Mouse (Mus musculus) ES-E14 (cell line): ENCODE measurements around the gene Pgf. TPM values are rescaled to one million over a fixed set of nuclear protein-coding genes. Genes with fewer than 3 reads are reported as not detected.

Source experiments
- DNase-seq: peaks from one replicate; pipeline ENCODE4 v3.0.0-alpha.2; 2013; ENCODE audit warnings: low read depth, low spot score
- H3K27ac ChIP-seq: 2 replicates; pipeline ENCODE4 v1.5.1; 2012; ENCODE audit warnings: low read depth, mild to moderate bottlenecking, low read length, moderate library complexity, mixed read lengths; ENCODE audit not compliant: poor library complexity, insufficient read depth, severe bottlenecking
- H3K36me3 ChIP-seq: 2 replicates; pipeline ENCODE4 v1.6.1; 2012; ENCODE audit warnings: mild to moderate bottlenecking, low read length, moderate library complexity, mixed read lengths; ENCODE audit not compliant: control insufficient read depth, poor library complexity, insufficient read depth, severe bottlenecking
- H3K4me1 ChIP-seq, 2 experiments: fragments of 150-350 bp in 1 of 2; sonication (generic) in 1 of 2; 2 replicates each; pipeline ENCODE4 v1.6.1; 2012; ENCODE audit warnings: low read length in 2 of 2, mild to moderate bottlenecking in 1 of 2, mixed read lengths in 1 of 2; ENCODE audit not compliant: control insufficient read depth in 2 of 2, insufficient read depth in 2 of 2, poor library complexity in 1 of 2
- H3K4me3 ChIP-seq, 2 experiments: fragments of 150-350 bp in 1 of 2; sonication (generic) in 1 of 2; 2 replicates each; pipeline ENCODE4 v1.5.1; 2012; ENCODE audit warnings: low read length in 2 of 2, low read depth in 1 of 2, mild to moderate bottlenecking in 1 of 2, mixed read lengths in 1 of 2; ENCODE audit not compliant: insufficient read depth in 1 of 2, poor library complexity in 1 of 2, severe bottlenecking in 1 of 2
- H3K9ac ChIP-seq: 2 replicates; pipeline ENCODE4 v1.6.1; 2012; ENCODE audit warnings: low read depth, mild to moderate bottlenecking, low read length, mixed read lengths; ENCODE audit not compliant: poor library complexity, insufficient read depth, severe bottlenecking
- H3K9me3 ChIP-seq: fragments of 150-350 bp; sonication (generic); 2 replicates; pipeline ENCODE4 v1.6.1; 2012; ENCODE audit warnings: low read depth, mild to moderate bottlenecking, low read length; ENCODE audit not compliant: control insufficient read depth, insufficient read depth
- CHD2 ChIP-seq: IDR thresholded peaks from 2 replicates; pipeline ENCODE4 v1.6.1; 2014; ENCODE audit warnings: mild to moderate bottlenecking, low read depth, low read length, inconsistent platforms
- HCFC1 ChIP-seq: IDR thresholded peaks from 2 replicates; pipeline ENCODE4 v1.6.1; 2012; ENCODE audit warnings: low read length, inconsistent platforms, borderline replicate concordance; ENCODE audit not compliant: insufficient read depth
- MAFK ChIP-seq: IDR thresholded peaks from 2 replicates; pipeline ENCODE4 v1.6.1; 2014; ENCODE audit warnings: mild to moderate bottlenecking, low read depth, low read length, inconsistent platforms; ENCODE audit not compliant: insufficient read depth
- ZC3H11A ChIP-seq: IDR thresholded peaks from 2 replicates; pipeline ENCODE4 v1.6.1; 2012; ENCODE audit warnings: low read depth, mild to moderate bottlenecking, inconsistent platforms, low read length, borderline replicate concordance
- ZNF384 ChIP-seq: IDR thresholded peaks from 2 replicates; pipeline ENCODE4 v1.6.1; 2012; ENCODE audit warnings: low read depth, low read length, inconsistent platforms
- in situ Hi-C, 2 experiments: fragments of 600-800 bp; cut with MboI; formaldehyde crosslinking; loops; one replicate each; pipeline ENCODE4 v1.15.1; 2025; ENCODE audit warnings: low sequenced_read_pairs in 2 of 2, inconsistent platforms in 1 of 2; ENCODE audit not compliant: unreplicated experiment in 2 of 2
- total RNA-seq: library from RNA; depleted of rRNA; stranded (reverse); fragments of 300-350 nt; gene quantifications from 2 replicates; pipeline ENCODE4 v1.2.3, GENCODE M21; 2012

Pgf gene
- total RNA-seq, 1 experiment, result 6.9 TPM

GRCm38 (mm10) chr12:85140036-85140701 is 37.4 kb downstream of the Pgf start:
- H3K9me3 ChIP-seq, result no peaks in the 10 kb centered on the region
- H3K9ac ChIP-seq, result peak overlapping the region; percentile 64
- H3K36me3 ChIP-seq, result peaks cover 12% of the 10 kb centered on the region
- no peak for TF ChIP-seq ZNF384
- no peak for TF ChIP-seq MAFK
- peaks cover 2 to 15% of the 10 kb centered on the region in 2 experiments; a peak in 3 of 4 replicates for H3K4me1 ChIP-seq
- in situ Hi-C loops, result no loop called here
- peak overlapping the region; percentile 33 to 59; a peak in 3 of 4 replicates for H3K4me3 ChIP-seq
- peak overlapping the region; percentile 1; the same call in 1 of the 2 replicates for H3K27ac ChIP-seq
- DNase-seq, result no peak

GRCm38 (mm10) chr12:85136627-85137026 is 41.0 kb downstream of the Pgf start:
- no peak for DNase-seq
- Histone ChIP-seq H3K9me3 (no peaks in the 10 kb centered on the region), H3K27ac (no peak overlapping the region), H3K4me1 (peaks cover under 1 to 12% of the 10 kb centered on the region in 2 experiments; a peak in 3 of 4 replicates), H3K4me3 (no peak overlapping the region), H3K9ac (no peak overlapping the region), H3K36me3 (peaks cover 41% of the 10 kb centered on the region)
- in situ Hi-C loops, result no loop called here
- TF ChIP-seq HCFC1 (no peak), CHD2 (no peak), ZC3H11A (no peak), MAFK (no peak), ZNF384 (no peak)

DNA sequence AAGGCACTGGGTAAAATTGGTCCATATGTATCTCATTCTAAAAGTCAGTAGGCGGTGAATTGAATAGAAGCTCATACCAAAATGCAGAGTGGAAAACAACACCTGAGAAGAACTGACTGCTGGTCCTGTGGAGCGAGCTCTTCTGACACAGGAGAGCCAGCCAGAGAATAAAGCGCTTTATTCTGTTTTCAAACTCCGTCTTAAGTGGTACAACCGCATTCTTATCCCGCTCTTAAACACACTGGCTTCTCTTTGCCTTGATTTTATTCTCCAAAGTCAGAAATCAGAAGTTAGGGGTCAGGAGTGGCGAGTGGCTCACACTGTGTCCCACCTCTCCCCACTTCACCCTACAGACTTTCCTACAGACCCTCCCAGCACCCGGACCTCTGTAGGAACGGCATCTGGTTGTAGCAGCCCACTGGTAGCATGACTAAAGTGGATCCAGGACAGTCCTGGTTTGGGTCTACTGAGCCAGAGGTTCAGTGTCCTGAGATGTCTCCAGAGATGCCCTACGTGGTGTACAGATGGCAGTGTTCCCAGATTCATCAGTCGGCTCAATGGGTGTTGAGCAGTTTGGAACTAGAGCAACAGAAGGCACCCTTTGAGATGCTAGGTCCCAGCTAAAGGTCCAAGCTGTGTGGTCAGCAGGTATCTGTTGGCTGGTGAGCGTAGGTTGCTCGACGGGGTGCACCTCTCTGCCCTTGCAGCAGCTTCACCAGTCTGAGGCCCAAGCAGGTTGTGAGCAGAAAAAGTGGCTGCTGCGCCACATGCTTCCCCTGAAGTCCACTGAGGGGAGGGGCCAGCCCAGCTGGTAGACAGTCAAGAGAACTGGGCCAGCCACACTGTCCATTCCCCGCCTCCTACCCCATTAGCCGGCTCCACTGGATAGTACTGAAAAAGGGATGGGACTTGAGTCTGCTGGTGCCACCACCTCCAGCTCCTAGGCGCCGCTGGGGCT is 41.8 kb downstream of the Pgf start:
- in situ Hi-C loops, result no loop called here
- no peak overlapping the region for H3K27ac ChIP-seq
- no peak overlapping the region for H3K4me3 ChIP-seq
- no peaks in the 10 kb centered on the region for H3K9me3 ChIP-seq
- TF ChIP-seq MAFK (no peak), CHD2 (no peak), ZNF384 (no peak), HCFC1 (no peak), ZC3H11A (no peak)
- no peak overlapping the region for H3K9ac ChIP-seq
- H3K4me1 ChIP-seq, result peaks cover 0 to 6% of the 10 kb centered on the region in 2 experiments; a peak in 3 of 4 replicates
- H3K36me3 ChIP-seq, result peaks cover 48% of the 10 kb centered on the region
- no peak for DNase-seq

GRCm38 (mm10) chr12:85134043-85134794 is 43.4 kb downstream of the Pgf start:
- DNase-seq, result no peak
- Histone ChIP-seq H3K4me1 (no peaks in the 10 kb centered on the region), H3K4me3 (no peak overlapping the region), H3K36me3 (peaks cover 63% of the 10 kb centered on the region), H3K9me3 (no peaks in the 10 kb centered on the region), H3K27ac (no peak overlapping the region), H3K9ac (no peak overlapping the region)
- in situ Hi-C loops, result no loop called here
- no peak for TF ChIP-seq ZNF384
- TF ChIP-seq MAFK, result no peak
- TF ChIP-seq CHD2, result no peak
